Mouse (Mus musculus) embryonic fibroblast, embryonic 13.5 days (primary cell): ENCODE results near the gene Bnc2.

Experiments used
- CTCF ChIP-seq: IDR thresholded peaks from 2 replicates; pipeline ENCODE4 v1.5.1; 2011; ENCODE audit warnings: mild to moderate bottlenecking, control low read depth, low read length, moderate library complexity, borderline replicate concordance; ENCODE audit not compliant: insufficient read depth
- POLR2A ChIP-seq: IDR thresholded peaks from 2 replicates; pipeline ENCODE4 v1.6.1; 2011; ENCODE audit warnings: low read depth, mild to moderate bottlenecking, control low read depth, low read length, moderate library complexity

GRCm38 (mm10) chr4:84232346-84232745, 442.7 kb downstream of the Bnc2 start:
- TF ChIP-seq CTCF (no peak), POLR2A (no peak)
